Mouse (Mus musculus): ENCODE data around the gene Aebp1.
A peak's percentile ranks its signal among the peaks of the same experiment; 100 is the strongest.

DNA sequence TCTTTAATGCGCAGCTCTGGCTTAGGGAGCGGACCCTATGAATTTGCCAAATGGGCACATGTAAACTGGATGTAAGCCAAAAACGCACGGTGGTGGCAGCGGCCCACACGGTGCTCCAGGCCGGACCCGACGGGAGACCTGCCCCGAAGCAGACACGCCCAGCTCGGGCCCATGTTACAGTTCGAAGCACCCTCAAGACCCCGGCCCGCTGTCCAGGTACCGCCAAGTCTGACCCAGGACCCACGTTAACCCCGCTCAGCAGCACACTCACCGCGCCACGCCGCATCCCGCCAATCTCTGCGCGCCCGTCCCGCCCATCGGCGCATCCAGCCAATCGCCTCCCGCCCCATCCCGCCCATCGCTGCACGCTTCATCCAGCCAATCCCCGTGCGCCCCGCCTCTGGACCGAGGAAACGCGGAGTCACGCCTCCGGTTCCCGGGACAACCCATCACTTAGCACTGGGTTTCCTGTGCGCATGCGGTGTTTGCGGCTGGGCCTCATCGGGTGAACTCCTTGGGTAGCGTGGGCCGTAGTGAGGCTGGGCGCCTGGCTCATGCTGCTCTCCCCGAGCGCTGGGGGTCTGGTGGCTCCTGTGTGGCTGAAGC lies 16.3 kb downstream of the Aebp1 start, which contains the start of gene Pold2:
- TF ChIP-seq CTCF (IDR thresholded peaks at IDR 0.05; ENCODE audit: insufficient read depth, low read depth, low read length) = no peak
- peak; percentile 74 for TF ChIP-seq POLR2A (IDR thresholded peaks at IDR 0.05; ENCODE audit: insufficient read depth, low read depth, low read length)

All from olfactory bulb, adult 2 months (tissue).